Mouse (Mus musculus): ENCODE measurements at regions not wholly inside any gene's neighbourhood (a gene's known extent, or its start where the extent isn't known, plus 50 kb on each side); places are given as distances from the start of the nearest gene placed in this dataset.
"Not testable (repeated sequence)": the region's sequence is repeated elsewhere in the genome, so short reads cannot be mapped to it uniquely, and the experiment has no call there.

DNA sequence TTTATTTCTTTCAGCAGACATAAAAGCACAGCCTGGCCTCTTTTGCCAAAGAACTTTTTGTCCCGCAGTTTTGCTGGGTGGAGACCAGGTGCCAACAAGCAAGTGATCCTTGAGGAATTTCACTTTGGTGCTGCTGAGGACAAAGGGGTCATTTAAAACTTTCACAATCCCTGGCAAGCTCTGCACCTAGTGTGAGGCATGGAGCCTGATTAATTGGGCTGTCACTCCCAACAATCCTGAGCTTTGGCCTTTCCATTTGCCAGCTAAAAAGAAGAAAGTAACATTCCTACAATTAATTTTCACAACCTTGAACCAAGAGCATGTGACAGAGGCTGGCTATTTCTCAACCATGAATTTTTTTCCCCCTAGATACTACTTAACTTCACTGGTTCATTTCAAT is 516.2 kb downstream of the Ets1 start:
- intact Hi-C loops (cut with DNase I) = no loop called here
- DNase-seq = peak in 1 of 2 experiments; percentile 8

DNA sequence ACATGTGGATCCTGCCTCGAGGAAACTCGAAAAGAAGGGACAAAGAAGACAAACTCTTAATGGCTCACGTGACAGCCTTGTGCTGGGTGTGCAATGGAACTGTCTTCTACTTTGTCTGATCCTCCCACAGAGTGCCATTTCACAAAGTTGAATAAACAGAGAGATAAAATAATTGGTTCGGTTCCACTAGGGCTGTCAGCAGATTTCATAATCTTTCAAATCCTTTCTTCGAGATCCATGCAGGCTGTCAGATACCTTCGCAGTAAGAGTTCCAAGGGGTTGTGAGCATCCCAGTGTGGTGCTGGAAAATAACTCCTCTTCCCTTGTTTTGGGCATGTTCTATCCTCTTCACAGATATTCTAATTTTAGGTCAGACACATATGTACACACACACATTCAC is 532.1 kb downstream of the Ets1 start:
- intact Hi-C loops (cut with DNase I) = no loop called here
- DNase-seq = no peak

DNA sequence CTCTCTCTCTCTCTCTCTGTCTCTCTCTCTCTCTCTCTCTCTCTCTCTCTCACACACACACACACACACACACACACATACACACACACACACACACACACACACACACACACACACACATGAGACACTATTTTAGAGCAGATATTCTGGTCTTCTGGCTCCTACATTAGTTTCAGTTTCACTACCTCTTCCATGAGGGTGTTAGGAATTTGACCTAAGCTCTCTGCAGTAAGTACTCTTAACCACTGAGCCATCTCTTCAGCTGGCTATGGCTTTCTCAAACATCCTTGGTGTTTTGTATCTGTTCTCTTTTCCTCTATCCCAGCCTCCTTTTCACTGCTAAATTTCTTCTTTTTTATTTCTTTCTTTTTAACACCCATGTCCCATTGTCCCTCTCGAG is 533.1 kb downstream of the Ets1 start:
- intact Hi-C loops (cut with DNase I); DNase-seq: not testable (repeated sequence)

DNA sequence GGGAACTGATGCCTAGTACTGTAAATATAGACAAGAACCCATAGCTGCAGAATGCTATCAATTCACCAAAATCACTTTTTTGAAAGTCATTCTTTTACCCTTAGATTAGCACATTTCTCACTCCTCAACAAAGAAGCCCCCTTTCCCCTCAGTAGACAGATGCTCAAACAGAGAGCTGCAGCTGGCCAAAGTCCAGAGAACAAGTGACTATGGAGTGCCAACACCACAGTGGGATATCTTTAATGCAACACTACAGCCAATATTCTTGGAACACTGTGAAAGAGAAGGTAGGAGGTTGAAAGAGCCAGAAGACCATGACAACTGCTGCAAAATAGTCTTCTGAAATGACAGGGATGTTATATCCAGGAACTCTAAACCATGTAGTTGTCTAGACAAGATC is 544.0 kb downstream of the Ets1 start:
- intact Hi-C loops (cut with DNase I) = no loop called here
- no peak for DNase-seq

DNA sequence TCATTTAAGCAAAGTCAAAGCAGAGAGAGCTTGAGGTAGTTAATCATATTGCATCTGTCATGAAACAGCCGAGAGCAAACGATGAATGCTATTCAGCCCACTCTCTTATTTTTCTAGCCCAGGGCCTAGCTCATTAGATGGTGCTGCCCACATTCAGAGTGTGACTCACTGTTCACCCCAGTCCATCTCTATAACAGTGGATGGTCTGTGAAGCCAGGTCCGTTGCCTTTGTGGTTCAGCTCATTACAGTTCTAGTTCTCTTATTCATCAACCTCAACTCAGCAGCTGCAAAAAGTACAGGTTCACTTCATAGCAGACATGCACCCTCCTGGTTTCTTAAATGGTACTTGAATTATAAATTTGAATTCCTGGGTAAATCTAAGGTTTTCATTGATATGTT is 551.2 kb downstream of the Ets1 start:
- intact Hi-C loops (cut with DNase I) = no loop called here
- DNase-seq = no peak

DNA sequence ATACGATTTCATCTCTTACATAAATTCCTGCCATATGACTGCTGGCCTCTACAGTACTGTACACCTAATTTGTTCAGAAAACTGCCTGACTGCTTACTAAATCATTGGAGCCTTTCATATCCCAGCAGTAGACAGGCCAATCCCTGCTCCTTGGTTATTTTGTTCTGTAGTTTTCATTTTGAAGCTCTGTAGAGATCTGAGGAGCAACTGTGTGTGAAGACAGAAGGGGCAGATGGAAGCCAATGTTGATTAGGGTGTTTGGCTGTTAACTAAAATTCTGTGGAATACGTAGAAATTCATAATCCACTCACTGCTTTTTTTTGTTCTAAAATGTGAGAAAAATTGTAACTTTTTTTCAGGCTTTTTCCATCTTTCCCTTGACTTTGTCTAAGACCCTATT is 573.1 kb downstream of the Ets1 start:
- DNase-seq = no peak
- intact Hi-C loops (cut with DNase I) = no loop called here

DNA sequence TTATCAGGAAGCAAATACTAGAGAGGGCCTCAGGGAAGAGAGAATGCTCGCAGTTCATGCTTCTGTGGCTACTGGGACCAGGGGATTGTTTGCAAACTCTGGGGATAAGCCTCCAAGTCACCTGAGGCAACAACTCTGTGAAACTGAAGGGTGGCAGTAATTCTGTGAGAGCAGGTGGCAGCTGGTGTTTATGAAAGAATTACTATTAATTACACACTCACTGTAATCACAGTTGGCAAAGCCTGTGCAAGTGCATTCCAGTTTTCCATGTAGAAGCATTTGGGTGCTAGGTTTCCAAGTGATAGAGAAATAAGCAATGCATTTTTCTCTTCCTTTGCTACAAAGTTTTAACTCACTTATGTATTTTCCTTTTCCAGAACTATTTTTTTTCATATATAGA is 578.5 kb downstream of the Ets1 start:
- no peak for DNase-seq
- intact Hi-C loops (cut with DNase I) = no loop called here

DNA sequence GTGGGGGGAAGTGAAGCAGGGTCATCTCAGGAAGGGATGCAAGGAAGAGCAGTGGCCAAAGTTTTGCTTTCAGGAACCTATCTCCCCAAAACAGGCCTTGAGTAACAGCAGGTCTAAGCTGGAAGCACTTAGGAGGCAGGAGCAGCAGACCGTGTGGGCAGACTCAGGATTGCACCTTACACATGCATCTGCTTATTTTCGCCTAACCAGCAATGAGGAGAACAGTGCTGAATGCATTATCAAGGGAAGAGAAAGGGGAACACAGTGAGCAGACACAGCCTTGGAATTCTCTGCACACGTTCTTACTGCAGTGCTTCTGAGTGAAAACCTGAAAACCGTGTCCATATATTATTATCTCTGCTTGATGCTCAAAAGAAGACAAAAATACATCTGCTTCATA is 585.0 kb downstream of the Ets1 start:
- no peak for DNase-seq
- intact Hi-C loops (cut with DNase I) = no loop called here

DNA sequence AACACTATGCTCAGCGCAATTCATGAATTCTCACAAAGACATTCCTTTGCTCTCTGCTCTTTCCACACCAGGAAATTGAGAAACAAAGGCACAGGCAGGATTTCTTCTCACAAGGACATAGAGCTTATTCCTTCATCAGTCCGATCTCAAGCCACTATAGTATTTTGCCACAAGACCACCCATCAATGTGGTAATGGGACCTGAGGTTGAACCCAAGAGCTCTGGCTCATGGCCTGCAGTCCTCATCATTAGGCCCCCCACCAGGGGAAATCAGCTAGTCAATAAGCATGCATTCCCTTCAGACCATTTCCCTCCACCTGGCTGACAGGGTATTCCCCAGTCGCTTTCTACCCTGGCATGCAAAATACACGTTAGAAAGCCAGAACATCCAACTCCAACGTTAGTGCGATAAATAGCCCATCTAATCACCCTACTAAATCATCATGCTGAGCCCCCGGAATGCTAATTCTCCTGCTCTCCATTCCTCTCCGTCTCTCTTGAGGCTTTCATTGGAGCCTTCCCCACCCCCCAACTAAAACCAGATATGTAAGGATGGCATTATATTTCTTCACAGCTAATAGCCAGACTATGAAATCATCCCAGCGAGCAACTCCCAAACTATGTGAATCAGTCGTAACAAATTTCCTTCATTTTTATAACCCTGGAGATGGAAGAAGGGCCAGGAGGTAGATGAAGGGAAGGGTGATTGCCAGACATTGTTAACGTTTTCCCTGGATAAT is 586.2 kb downstream of the Ets1 start:
- DNase-seq = no peak
- intact Hi-C loops (cut with DNase I) = no loop called here

DNA sequence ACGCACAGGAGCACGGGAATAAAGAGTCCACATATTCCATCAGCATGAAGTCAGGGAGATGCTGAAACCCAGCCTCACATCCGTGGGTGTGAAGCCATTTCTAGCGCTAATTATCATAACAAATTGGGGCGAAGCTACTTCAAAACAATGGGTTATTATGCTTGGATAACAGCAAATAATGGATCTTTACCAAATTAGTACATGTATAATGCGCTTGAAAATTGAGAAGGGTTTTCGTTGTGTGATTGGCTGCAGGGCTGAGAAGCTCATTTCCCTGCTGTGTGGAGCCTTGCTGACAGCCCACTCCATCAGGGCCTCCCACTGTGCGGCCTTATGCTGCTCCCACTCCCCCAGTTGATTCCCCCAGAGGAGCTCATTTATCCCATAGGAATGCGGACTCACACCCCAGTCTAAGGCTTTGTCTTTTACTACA is 597.7 kb downstream of the Ets1 start:
- intact Hi-C loops (cut with DNase I) = no loop called here
- no peak for DNase-seq

DNA sequence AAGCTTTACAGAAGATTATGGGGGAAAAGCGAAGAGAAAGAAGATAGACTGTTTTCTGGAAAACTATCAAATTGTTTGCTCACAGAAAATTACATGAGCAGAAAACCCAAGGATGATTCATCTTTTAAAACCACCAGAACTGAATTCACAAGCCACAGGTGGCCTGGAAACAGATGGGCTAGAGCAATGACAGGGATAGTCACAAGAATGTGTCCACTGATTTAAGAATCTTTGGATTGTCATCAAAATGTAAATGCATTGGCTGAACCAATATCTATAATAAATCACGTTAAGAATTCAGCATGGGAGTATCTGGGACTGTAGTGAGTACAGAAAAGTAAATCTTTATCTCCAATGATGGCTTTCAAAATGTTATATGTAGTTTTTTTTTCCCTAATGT is 602.2 kb downstream of the Ets1 start:
- intact Hi-C loops (cut with DNase I) = no loop called here
- no peak for DNase-seq

DNA sequence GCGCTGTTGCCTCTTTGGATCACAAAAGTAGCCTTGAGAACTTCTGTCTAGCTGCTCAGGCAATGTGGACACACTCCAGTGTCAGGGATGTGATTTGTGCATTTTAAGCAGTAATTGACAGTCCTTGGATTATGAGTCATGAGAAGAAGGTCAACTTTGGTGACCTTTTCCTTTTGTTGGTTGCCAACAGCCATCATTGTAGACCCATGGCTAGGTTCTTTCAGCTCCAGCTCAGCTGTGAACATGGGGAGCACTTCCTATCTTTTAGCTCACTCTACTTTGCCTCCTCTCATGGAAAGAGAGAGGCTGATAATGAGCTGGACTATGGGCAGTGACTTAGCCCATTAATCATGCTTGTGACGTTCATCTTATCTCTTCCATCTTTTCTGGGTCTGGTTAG is 602.8 kb downstream of the Ets1 start:
- intact Hi-C loops (cut with DNase I) = no loop called here

DNA sequence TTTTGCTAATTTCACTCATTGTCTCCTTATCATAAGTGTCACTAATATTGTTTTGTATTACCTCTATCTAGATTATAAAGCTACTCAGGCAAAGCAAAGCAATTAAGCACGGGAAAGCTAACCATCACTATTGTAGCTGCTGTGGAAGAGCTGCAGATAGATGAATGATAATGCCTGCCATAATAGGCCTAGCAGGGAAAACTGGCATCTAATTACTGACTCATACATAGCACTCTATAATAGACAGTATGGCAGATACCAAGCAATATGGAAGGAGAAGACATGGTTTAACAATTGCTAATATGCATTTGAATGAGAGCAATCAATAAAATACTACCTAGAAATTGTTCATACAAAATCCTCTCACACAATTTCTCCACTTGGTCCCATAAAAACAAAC is 604.5 kb downstream of the Ets1 start:
- intact Hi-C loops (cut with DNase I) = loop anchor here (10.0 kb wide), 1 partner anchor 296 kb away; no protein-coding TSS in a partner anchor

More for the DNA sequence above, 602.8 kb downstream of the Ets1 start:
- DNase-seq = no peak

DNA sequence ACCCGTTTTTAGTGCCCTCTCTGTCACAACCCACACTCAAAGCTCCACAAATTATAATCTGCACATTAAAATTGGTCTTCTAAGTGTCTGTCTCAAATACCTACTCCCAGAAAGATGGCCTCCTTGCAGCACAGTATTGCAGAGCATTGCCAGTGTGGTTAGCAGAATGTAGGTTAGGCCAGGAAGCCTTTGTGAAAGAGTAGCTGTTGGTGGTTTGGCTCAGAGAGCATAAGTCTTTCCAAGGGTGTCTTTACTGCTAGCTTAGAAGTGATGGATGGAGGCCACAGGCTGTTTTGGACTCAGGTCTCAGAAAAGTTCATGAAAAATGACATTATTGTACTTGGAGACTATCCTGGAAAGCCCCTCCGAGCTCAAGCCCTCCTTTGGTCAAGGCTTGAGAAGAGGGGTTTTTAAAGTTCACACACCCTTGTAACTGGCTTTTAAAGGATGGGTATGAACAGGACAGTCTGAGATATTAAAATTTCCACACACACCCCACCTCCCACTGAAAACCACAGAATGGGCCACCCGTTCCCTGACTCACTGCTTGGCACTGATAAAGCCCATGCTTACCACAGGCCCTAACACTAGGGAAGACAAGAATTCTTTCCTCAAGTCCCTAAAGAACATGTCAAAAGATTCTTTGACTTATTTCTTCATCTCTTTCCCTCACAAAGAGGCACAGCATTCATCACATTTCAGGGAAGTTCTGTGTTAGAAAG is 605.1 kb downstream of the Ets1 start:
- intact Hi-C loops (cut with DNase I) = loop anchor here (10.0 kb wide), 1 partner anchor 296 kb away; no protein-coding TSS in a partner anchor
- DNase-seq = no peak

More for the DNA sequence above, 604.5 kb downstream of the Ets1 start:
- no peak for DNase-seq

DNA sequence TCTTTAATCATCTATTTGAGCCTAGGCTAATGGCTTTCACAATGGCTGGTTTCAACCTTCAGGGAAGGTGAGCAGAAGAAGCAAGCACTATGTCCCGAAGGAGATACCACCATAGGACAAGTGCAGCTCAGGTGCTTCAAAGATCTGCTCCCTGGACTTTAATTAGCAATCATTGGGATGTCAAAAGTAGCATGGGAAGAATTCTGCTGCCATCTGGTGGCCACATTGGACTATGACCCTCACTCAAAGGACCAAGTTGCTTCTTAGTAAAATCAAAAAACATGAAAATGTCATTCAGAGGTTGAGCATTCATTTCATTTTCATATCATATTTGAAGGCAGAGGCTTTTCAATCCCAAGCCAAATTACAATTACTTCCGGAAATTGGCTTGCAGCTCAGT is 610.9 kb downstream of the Ets1 start:
- intact Hi-C loops (cut with DNase I) = loop anchor here (1.0 to 10.0 kb wide), 6 partner anchors 145 to 974 kb away; no protein-coding TSS in a partner anchor
- DNase-seq = peak; percentile 39 to 55

DNA sequence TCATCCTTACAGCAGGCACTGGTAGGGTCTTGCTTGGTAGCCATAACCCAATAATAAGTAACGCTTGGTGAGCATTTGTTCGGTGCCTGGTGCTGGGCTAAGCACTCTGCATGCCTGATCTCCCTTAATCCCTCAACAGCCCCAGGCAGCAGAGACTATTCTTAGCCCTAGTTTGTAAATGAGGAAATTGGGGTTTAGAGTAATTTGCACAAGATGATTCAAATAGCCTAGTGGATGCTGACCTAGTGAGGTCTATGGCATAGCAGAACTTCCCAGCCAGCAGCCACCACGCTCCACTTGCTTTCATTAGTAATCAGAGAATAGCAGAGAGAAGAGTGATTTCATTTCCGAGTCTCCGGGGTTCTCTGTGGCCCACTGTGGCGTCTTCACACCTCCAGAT is 622.2 kb downstream of the Ets1 start:
- intact Hi-C loops (cut with DNase I) = no loop called here
- DNase-seq = no peak

DNA sequence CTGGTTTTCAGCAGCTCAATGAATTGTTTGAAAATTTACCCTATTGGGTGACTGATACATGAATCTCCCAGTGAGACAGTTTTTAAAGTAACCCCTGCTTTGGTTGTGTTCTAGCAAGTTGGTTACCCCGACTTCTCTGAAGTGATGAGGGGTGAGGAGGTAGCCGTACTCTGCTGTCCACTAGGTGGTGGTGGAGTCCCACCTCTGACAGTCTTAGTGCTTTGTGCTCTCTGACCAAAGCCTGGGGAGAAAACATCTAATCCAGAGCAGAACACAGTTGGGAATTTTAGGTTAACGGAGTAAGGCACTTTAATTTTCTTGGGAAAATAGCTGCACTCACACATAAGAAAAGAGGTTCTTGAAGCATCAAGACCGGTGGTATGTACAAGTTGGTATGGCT is 624.1 kb downstream of the Ets1 start:
- intact Hi-C loops (cut with DNase I) = loop anchor here (5.0 kb wide), 1 partner anchor 1227 kb away; the partner anchor contains the start of gene Kirrel3
- DNase-seq = peak; percentile 14 to 21

DNA sequence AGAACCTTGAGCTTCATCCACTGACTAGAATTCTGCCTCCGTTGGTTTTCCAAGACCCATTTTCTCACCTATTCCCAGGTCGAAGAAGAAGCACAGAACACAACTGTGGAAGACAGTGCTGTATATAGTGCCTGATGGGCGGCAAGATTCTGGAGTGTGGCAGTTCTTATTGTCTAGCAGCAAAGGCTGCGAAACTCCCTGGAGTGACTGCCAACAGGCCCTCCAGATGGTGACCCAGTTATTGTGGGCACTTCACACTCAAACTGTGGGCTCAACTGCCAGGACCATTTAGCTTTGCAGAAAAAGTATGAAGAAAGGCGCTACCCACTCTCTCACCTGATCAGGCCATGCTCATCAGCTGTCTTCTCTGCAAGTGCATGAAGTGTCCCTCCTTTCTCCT is 653.4 kb downstream of the Ets1 start:
- no peak for DNase-seq
- intact Hi-C loops (cut with DNase I) = no loop called here

DNA sequence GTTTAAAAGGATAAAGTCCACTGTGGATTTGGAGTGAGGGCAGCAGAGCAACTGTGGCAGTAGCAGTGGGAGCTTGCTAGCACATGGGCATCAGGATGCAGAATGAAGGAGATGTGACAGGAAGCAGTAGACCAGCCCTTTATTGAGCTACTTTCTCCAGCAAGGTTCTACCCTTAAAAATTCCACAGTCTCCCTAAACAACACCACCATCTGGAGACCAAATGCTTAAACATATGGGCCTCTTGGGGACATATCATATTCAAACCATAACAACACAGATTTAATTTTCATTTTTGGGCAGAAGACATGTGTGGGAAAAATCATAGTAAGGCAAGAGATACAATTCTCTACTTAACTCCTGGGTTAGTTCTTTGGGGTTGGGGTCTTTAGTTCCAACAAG is 656.1 kb downstream of the Ets1 start:
- intact Hi-C loops (cut with DNase I) = no loop called here
- no peak for DNase-seq

DNA sequence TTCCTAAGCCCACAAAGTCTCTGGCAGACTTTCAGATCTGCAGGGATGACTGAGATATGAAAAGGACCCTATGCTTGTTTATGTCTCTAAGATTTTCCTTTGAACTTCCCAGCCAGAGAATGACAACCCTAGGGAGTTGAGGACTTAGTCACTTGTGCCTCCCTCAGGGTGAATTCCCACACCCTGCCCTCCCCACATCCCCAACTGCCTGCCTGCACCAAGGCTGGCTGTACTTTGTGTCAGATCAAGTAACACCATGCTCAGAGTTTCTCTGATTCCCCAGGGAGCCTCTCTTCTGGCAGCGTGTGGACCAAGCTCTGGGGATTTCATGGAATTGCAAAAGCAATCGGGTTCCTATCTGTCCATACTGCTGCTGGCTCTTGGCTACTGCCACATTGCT is 659.9 kb downstream of the Ets1 start:
- DNase-seq = no peak
- intact Hi-C loops (cut with DNase I) = no loop called here

DNA sequence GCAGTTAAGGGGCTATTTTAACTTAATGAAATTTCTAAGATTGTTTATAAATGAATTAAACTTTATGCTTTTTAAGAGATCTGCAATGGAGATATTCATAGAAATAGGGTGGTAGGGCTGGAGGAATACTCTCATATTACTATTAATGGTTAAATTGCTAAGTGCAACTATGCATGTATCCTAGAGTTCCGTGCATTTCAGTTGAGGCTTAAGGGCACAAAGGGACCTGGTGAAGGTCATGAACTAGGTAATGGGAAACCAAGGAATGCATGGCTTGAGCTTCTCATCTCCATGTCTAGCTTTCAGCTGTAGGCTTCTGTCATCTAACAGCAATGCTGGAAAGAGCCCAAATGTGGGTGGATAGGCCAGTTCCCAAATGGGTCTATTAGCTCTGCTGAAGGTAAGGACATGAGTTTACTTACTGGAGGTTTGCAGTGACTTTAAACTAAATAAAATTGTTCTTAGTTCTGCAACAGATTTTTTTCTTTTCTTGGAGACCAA is 683.6 kb downstream of the Ets1 start:
- no peak for DNase-seq
- intact Hi-C loops (cut with DNase I) = no loop called here

DNA sequence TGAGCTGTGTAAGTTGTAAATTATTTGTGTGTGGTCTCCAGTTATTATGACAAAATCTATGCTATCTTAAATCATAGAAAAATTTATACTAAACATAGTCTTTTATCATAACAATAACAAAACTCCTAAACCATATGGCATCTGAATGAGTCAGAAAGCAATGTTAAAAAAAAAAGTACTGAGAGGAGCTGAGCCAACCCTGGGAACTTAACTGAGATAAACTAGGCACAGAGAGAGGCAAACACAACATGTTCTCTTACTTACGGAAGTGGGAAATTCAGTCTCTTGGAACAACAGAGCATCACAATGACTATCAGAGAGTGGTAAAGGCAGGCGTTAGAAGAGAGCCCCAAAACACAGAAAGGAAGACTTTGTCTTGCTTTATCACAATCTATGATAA is 691.7 kb downstream of the Ets1 start:
- intact Hi-C loops (cut with DNase I) = no loop called here

More for the DNA sequence above, 691.7 kb downstream of the Ets1 start:
- no peak for DNase-seq

All from heart, postnatal 36 days (tissue).